Mouse (Mus musculus): ENCODE measurements around the gene Foxk1.

DNA sequence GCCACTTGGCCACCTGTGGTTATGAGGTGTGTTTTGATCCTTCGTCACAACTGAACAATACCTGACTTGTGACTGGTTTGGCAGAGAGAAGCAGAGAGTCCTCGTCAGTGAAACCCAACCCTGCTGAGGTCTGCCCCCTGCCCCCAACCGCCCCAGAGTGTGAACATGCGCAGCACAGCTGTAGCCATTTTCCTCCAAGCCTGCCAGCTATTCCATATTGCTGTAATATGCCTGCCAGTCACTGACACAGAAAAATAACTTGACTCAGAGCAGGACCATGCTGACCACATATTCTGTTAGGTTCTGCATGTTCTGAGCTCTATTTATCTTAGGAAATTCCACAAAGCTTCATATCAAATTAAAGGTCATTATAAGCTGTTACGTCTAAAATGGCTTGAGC lies 37.2 kb upstream of the Foxk1 start:
- no peak for TF ChIP-seq CTCF (IDR thresholded peaks at IDR 0.05 in 2 of 3, conservative IDR thresholded peaks at IDR 0.05 in 1 of 3; ENCODE audit: control insufficient read depth in 1 of 3, insufficient read depth in 1 of 3, low read depth in 2 of 3, low read length in 3 of 3, poor library complexity in 1 of 3, severe bottlenecking in 1 of 3)
- TF ChIP-seq MXI1 (IDR thresholded peaks at IDR 0.05; ENCODE audit: low read depth, low read length), result no peak
- TF ChIP-seq SMC3 (IDR thresholded peaks at IDR 0.05; ENCODE audit: low read depth, low read length), result no peak
- TF ChIP-seq EP300 (IDR thresholded peaks at IDR 0.05; ENCODE audit: low read depth in 1 of 2, low read length in 2 of 2), result no peak

All from MEL (cell line).